Mouse (Mus musculus): ENCODE measurements around the gene Poc1a. TPM values are rescaled to one million over a fixed set of nuclear protein-coding genes. Genes with fewer than 3 reads are reported as not detected.

The Poc1a gene
- total RNA-seq, 2 experiments from 2014 or later, result 8.6 to 14.5 TPM

DNA sequence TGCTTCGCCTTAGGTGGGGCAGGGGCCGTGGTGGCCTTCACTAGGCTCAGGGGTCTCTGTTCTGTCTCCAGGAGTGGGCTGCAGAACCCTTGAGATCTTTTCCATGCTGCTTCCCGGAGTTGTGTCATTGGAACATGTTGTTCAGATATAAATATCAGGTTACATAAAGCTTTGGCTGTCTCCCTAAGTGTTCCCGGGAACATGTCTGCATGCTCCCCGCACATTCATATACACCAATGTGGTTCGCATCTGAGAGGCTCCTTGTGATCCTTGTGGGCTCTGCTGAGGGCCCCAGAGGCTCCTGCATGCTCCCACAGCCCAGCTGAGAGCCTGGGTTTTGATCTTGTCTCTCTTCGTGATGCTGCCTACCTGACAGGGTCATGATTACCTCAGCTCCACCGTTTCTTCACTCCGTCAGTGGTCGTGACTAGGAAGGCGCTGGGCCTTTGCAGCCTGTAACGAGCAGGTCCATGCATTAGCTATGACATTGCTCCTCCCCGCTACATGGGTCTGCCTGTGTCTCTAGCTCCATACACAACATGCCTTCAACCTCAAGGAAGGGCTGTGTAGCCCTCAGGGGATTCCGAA, 12.8 kb downstream of the Poc1a start:
- no peak for TF ChIP-seq CTCF (conservative IDR thresholded peaks at IDR 0.05)
- Histone ChIP-seq H3K4me3 (no peak overlapping the region), H3K27ac (peak overlapping the region; percentile 91)
- peak in 1 of 2 experiments; percentile 62 for DNase-seq (ENCODE audit: low spot score in 2 of 2)

DNA sequence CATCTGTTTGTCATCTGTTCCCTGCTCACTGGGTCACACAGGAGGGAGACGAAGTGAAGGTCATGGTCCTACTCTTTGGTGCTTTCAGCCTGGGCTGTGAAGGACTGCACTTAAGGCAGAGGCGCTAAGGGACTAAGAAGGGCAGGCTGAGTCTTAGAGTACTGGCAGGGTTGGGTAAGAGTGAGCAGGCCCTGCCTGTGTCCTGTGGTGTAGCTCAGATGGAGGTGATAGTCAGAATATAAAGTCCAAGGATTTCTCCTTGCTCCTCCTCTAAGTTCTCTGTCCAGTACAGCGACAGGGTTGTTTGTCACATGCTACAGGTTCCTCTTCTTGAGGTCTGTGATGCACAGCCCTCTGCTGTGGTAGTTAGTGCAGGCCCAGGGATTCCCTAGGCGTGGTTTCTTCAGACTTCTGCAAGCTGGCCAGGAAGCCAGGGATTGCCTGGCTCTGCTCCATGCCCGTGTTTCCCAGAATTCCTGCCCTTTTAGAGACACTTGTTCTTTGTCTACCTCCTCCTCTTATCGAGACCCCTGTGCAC, 15.8 kb downstream of the Poc1a start:
- DNase-seq (ENCODE audit: low spot score in 2 of 2), result no peak
- H3K4me3 ChIP-seq, result no peak overlapping the region
- TF ChIP-seq CTCF (conservative IDR thresholded peaks at IDR 0.05), result no peak
- no peak overlapping the region for H3K27ac ChIP-seq

DNA sequence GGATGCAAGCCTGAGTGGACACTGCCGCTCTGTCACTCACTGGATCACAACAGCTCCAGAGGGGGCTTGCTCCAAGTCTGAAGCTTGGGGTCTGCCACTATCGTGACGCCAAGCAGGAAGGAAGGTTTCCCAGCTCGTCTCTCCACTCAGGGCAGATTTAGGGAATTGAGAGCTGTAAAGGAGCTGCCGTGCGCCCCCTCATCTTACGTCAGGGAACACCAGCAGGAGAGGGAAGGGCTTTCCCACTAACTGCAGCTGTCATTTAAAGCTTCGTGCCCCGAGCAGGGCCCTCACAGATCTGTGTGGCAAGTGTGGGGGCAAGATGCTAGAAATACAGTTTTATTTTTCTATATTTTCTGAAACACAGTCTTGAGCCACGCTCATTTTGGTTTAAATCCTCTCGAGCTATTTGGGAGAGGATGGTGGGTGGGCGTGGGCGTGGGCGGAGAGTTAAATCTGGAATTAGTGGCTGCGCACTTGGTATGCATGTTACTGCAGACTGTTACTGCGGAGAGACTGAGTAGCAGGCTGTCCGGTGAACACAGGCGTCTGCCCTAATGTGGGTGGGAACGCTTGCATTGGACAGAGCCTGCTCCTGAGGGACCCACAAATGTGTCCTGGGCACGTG, 19.4 kb downstream of the Poc1a start:
- no peak for TF ChIP-seq CTCF (conservative IDR thresholded peaks at IDR 0.05)
- Histone ChIP-seq H3K4me3 (peak overlapping the region; percentile 26; the same call in 1 of the 2 replicates), H3K27ac (peak overlapping the region; percentile 97)
- DNase-seq (ENCODE audit: low spot score in 2 of 2), result peak; percentile 89 to 92

DNA sequence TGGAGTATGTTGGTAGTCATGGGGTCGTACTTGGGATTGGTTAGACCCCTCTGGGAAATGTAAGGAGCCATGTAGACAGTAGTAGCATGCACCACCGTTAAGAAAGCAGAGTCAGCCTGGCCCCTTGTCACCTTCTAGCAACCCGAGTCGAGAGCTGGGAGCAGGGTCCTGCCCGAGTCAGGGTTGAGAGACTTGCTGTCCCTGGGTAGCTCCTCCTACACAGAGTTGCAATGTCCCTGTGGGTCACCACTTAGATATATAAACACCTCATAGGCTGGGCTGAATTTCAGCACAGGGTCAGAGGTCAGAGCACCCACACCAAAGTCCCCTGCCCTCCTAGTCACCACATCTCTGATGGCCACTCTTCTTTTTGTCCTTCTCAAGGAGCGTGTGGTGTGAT, 20.1 kb downstream of the Poc1a start:
- Histone ChIP-seq H3K27ac (peak overlapping the region; percentile 97), H3K4me3 (peak overlapping the region; percentile 26; the same call in 1 of the 2 replicates)
- no peak for DNase-seq (ENCODE audit: low spot score in 2 of 2)
- no peak for TF ChIP-seq CTCF (conservative IDR thresholded peaks at IDR 0.05)

DNA sequence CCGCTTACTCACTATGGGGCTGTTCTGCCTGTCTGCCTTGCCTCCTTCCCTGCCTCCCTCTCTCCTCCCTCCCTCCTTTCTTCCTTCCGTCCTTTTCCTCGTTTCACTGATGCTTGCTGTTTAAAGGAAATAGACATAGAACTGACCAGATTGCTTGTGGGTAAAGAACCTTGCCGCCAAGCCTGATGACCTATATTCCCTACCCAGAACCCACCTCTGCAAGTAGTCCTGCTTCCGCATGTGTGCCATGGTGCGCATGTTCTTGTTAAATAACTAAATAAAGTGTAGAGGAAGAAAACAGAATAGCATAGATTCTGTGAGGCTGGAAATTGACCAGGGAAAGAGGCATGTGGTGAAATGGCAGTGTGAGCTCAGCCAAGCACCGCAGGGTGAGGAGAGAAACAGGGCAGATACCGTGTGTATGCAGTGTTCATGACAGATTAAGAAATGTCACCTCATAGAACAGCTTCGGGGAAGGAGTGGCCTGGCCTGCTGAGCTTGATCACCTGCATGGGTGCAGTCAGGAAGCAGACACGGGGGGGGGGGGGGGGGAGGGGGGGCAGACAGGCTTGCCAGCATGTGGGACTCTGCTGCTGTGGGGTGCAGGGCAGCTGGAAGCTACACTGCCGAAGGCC, 20.7 kb downstream of the Poc1a start:
- DNase-seq (ENCODE audit: low spot score in 2 of 2), result no peak
- Histone ChIP-seq H3K27ac (peak overlapping the region; percentile 97), H3K4me3 (no peak overlapping the region)
- no peak for TF ChIP-seq CTCF (conservative IDR thresholded peaks at IDR 0.05)

DNA sequence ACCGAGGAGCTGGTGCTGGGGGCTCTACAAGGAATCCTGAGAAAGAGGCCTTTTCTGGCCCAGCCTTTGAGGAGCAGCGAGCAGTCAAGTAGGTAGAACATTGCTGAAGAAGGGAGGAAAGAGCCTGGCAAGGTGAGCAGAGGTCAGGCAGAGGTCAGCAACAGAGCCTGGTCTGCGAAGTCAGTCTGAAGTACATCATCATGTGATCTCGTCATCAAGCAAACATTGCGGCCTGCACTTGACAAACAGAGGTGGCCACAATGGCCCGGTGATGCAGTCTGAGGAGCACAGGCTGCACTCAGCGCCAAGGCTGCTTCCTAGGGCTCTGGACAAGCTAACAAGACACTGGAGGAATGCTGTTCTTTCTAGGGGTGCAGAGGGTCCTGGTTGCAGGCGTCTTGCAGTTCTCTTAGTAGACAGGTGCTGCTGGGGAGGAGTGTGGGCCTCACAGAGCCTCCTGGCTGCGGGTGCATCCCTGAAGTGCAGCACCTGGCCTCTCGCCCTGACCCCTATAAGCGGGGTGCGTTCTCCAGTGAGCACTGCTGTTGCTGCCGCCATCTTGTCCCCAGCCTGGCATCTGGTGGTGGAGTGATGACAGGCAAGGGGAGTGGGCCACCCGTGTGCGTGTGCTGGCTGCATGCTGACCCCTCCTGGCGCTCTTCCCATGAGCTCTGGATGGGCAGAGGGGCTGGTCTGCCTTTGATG, 21.7 kb downstream of the Poc1a start:
- no peak overlapping the region for H3K4me3 ChIP-seq
- H3K27ac ChIP-seq, result peak overlapping the region; percentile 97
- TF ChIP-seq CTCF (conservative IDR thresholded peaks at IDR 0.05), result no peak
- DNase-seq (ENCODE audit: low spot score in 2 of 2), result no peak

DNA sequence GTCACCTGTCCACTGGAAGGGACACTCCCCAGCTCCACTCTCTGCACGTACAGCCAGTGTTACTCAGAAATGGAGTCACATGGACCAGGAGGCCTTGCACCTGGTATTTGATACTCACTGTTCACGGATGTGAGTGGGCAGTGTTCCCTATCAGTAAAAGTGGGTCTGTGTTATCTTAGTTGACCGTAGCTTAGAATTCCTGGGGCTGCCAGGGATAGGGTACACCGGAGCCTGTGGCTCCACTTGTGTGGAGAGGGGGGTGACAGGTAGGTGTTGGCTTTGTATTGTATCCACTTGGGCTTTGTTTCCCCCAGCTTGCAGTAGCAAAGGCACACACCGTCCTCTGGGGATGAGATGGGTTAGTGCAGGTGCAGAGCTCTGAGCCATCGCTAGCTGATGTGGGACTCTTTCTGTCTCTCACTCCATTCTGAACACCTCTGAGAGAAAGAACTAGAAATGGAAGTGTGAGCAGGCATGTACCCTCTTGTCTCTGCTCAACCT, 22.6 kb downstream of the Poc1a start:
- DNase-seq (ENCODE audit: low spot score in 2 of 2), result no peak
- Histone ChIP-seq H3K4me3 (no peak overlapping the region), H3K27ac (no peak overlapping the region)
- peak; percentile 43 for TF ChIP-seq CTCF (conservative IDR thresholded peaks at IDR 0.05)

DNA sequence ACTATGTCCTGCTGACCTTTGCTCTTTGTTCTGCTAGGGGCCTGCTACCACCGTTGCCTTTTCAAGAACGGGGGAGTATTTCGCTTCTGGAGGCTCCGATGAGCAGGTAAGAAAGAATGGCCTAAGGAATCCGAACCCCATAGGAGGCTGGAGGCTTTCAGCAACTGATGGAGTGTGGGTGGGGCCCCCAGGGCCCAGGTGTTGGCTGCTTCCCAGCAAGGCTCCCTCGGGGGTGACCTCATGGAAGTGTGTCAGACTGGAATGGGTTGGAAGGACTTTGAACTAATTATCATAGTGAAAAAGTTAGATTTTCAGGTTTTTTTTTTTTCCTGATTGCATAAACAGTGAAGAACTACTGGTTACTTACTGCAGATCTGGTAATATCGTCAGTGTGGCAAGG, 24.4 kb downstream of the Poc1a start:
- Histone ChIP-seq H3K4me3 (no peak overlapping the region), H3K27ac (peak overlapping the region; percentile 7; the same call in 1 of the 2 replicates)
- DNase-seq (ENCODE audit: low spot score in 2 of 2), result no peak
- no peak for TF ChIP-seq CTCF (conservative IDR thresholded peaks at IDR 0.05)

DNA sequence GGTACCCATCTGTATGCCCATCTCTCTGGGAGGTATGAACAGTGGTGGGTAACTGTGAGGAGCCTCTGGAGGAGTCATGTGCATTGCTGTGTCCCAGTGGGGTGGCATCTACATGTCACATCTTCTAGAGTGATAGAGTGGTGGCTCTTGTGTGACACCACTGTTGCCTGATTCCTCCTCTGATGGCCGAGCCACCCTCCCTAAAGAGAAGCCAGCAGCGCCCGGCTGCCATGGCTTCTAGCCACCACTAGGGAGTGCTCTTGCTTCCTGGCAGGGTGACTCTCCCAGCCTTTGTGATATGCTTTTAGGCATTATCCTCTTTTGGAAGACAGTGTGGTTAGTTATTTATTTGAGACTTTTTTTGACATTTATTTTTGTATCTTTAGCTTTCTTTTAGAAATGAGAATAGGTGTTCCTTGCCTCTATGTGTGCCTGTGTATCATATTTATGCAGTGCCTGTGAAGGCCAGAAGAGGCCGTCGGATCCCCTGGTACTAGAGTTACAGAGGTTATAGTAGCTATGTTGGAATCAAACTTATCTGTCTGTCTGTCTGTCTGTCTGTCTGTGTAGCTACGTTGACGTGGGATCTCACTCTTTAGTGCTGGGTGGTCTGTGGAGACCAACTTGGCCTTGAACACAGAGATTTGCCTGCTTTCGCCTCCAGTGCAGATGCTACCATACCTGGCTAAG, 25.9 kb downstream of the Poc1a start:
- Histone ChIP-seq H3K4me3 (no peak overlapping the region), H3K27ac (peak overlapping the region; percentile 74)
- peak; percentile 97 for TF ChIP-seq CTCF (conservative IDR thresholded peaks at IDR 0.05)
- DNase-seq (ENCODE audit: low spot score in 2 of 2), result peak; percentile 77 to 86

DNA sequence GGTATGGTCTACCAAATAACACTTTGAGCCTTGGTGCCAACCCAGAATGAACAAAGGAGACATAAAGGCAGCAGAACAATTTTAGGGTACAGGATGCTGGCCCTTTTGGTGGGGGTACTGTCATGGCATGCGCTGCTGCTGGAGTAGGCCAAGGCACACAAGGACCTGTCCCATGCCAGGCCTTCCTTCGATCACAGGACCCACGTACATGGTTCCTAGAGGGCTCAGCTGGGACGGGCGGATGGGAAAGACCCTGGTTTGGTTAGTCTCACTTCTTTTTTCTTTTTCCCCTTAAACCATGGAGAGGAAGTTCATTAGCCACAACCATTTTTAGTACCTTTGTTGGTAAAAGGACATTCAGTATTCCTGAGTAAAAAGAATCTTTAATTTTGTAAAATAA, 27.3 kb downstream of the Poc1a start:
- TF ChIP-seq CTCF (conservative IDR thresholded peaks at IDR 0.05), result no peak
- Histone ChIP-seq H3K27ac (peak overlapping the region; percentile 74), H3K4me3 (no peak overlapping the region)
- DNase-seq (ENCODE audit: low spot score in 2 of 2), result no peak

DNA sequence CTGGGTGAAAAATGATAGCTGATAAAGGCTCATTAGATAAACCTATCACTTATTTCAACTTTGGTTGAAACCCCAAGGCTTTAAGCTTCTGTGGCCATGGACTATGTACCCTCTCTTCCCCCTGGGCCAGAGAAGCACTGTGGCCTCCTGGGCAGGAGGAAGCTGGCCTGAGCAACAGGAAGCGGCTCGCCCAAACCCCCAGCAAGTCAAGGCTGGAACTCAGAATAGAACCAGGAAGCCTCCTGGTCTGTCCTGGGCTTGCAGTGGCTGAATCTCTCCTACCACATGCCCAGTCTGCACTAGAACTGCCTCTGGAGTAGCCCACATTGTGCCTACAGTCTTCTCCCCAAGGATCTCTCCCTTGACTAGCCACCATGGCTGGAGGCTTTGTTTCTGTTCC, 27.7 kb downstream of the Poc1a start:
- peak overlapping the region; percentile 74 for H3K27ac ChIP-seq
- TF ChIP-seq CTCF (conservative IDR thresholded peaks at IDR 0.05), result no peak
- H3K4me3 ChIP-seq, result no peak overlapping the region
- DNase-seq (ENCODE audit: low spot score in 2 of 2), result no peak

DNA sequence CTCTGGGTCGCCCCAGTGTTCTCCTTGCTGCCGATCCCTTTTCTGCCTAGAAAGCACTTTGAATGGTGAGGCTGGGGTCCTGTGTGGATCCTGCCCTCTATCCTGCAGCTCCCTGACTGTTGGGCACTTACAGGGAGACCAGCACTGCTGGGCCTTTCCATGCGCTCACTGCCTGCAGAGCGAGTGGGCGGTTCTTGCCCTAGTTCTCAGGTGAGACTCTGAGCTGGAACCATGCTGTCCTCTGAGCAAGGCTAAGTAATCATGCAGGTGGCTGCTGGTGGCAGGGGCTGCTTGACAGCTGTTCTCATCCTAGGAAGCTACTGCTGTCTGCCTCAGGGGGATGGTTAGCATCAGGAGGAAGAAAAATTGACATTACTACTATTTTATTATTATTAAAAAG, 28.1 kb downstream of the Poc1a start:
- no peak for DNase-seq (ENCODE audit: low spot score in 2 of 2)
- no peak overlapping the region for H3K4me3 ChIP-seq
- peak overlapping the region; percentile 74 for H3K27ac ChIP-seq
- no peak for TF ChIP-seq CTCF (conservative IDR thresholded peaks at IDR 0.05)

Measured in layer of hippocampus, adult 2 months (tissue).